Mouse (Mus musculus) hindbrain, embryonic 14.5 days (tissue): ENCODE data around the gene Rpp25l. TPM values are rescaled to one million over a fixed set of nuclear protein-coding genes. Genes with fewer than 3 reads are reported as not detected.

Source experiments
- ATAC-seq: fragments of 200-750 bp; cut with Nextera tagmentation; 2 replicates; pipeline ENCODE4 v1.8.0; 2017; ENCODE audit warnings: moderate number of reproducible peaks, mild to moderate bottlenecking, moderate TSS enrichment, moderate library complexity; ENCODE audit not compliant: low FRiP score
- DNase-seq: peaks from one replicate; pipeline ENCODE4 v3.0.0-alpha.2; 2015; ENCODE audit warnings: low spot score
- H3K27ac ChIP-seq: fragments of 300-500 bp; sonication (generic); 2 replicates; pipeline ENCODE4 v1.5.1; 2014; ENCODE audit warnings: mild to moderate bottlenecking, moderate library complexity
- H3K27me3 ChIP-seq: fragments of 300-500 bp; sonication (generic); 2 replicates; pipeline ENCODE4 v1.6.1; 2014; ENCODE audit warnings: mild to moderate bottlenecking, low read length, mixed read lengths; ENCODE audit not compliant: control insufficient read depth, insufficient read depth
- H3K36me3 ChIP-seq: fragments of 300-500 bp; sonication (generic); replicated peaks from 2 replicates; pipeline ENCODE4 v1.6.1; 2014; ENCODE audit not compliant: control insufficient read depth, insufficient read depth
- H3K4me1 ChIP-seq: fragments of 300-500 bp; sonication (generic); replicated peaks from 2 replicates; pipeline ENCODE4 v1.6.1; 2014; ENCODE audit warnings: antibody characterized with exemption, low read length, mixed read lengths; ENCODE audit not compliant: control insufficient read depth, insufficient read depth
- H3K4me2 ChIP-seq: fragments of 300-500 bp; sonication (generic); replicated peaks from 2 replicates; pipeline ENCODE4 v1.6.1; 2014; ENCODE audit warnings: mild to moderate bottlenecking, moderate library complexity
- H3K4me3 ChIP-seq: fragments of 300-500 bp; sonication (generic); replicated peaks from 2 replicates; pipeline ENCODE4 v1.5.1; 2014; ENCODE audit warnings: mild to moderate bottlenecking, low read length
- H3K9ac ChIP-seq: fragments of 300-500 bp; sonication (generic); 2 replicates; pipeline ENCODE4 v1.6.1; 2014
- H3K9me3 ChIP-seq: fragments of 300-500 bp; sonication (generic); 2 replicates; pipeline ENCODE4 v1.6.1; 2016; ENCODE audit warnings: low read length; ENCODE audit not compliant: control insufficient read depth
- WGBS: fragments of 180-500 bp; shearing (Covaris S2); extraction: QIAGEN DNeasy Blood & Tissue Kit; methylation state at CpG from one replicate; pipeline ENCODE4 v1.1.7; 2014; 5-methylcytosine and 5-hydroxymethylcytosine counted together
- polyA plus RNA-seq: library from polyadenylated mRNA; unstranded; fragments of >200 nt; fragmentation: Nextera tagmentation; extraction: Ambion mirVana; gene quantifications from 2 replicates; pipeline ENCODE4 v1.2.1, GENCODE M21; 2014

Rpp25l gene
- polyA plus RNA-seq, 1 experiment from 2014 or later = 57.5 TPM

GRCm38 (mm10) chr4:41715596-41715995 is 2.3 kb upstream of the Rpp25l start:
- H3K27ac ChIP-seq = no peak overlapping the region
- DNase-seq (no peak), ATAC-seq (no peak)
- 90% methylated on average over 5 of the region's 5 CpGs for WGBS
- H3K9ac ChIP-seq = no peak overlapping the region
- no peak overlapping the region for H3K4me2 ChIP-seq
- peaks cover 52% of the 10 kb centered on the region for H3K36me3 ChIP-seq
- peaks cover 26% of the 10 kb centered on the region for H3K4me1 ChIP-seq
- H3K4me3 ChIP-seq = no peak overlapping the region
- no peaks in the 10 kb centered on the region for H3K9me3 ChIP-seq
- H3K27me3 ChIP-seq = no peaks in the 10 kb centered on the region

- no peak overlapping the region for H3K4me3 ChIP-seq
- DNase-seq (no peak), ATAC-seq (no peak)
- H3K27me3 ChIP-seq = no peaks in the 10 kb centered on the region
- peaks cover 47% of the 10 kb centered on the region for H3K36me3 ChIP-seq
- peaks cover 26% of the 10 kb centered on the region for H3K4me1 ChIP-seq
- H3K9ac ChIP-seq = no peak overlapping the region
- no peak overlapping the region for H3K27ac ChIP-seq
- 84% methylated on average over 8 of the region's 8 CpGs for WGBS
- no peak overlapping the region for H3K4me2 ChIP-seq
- no peaks in the 10 kb centered on the region for H3K9me3 ChIP-seq
These were observed 1.7 kb upstream of the Rpp25l start for GRCm38 (mm10) chr4:41715082-41715481.

- Histone ChIP-seq H3K4me3 (peak overlapping the region; percentile 79), H3K27ac (no peak overlapping the region), H3K36me3 (peaks cover 39% of the 10 kb centered on the region), H3K27me3 (no peaks in the 10 kb centered on the region), H3K9ac (no peak overlapping the region), H3K9me3 (no peaks in the 10 kb centered on the region), H3K4me2 (peak overlapping the region; percentile 81), H3K4me1 (peaks cover 26% of the 10 kb centered on the region)
- ATAC-seq = no peak; the same call in 1 of the 2 replicates
- peak; percentile 85 for DNase-seq
- 15% methylated on average over 8 of the region's 8 CpGs for WGBS
These were observed 942 bp upstream of the Rpp25l start for GRCm38 (mm10) chr4:41714276-41714675.

- H3K27ac ChIP-seq = peak overlapping the region; percentile 77
- DNase-seq (no peak), ATAC-seq (peak; percentile 5; the same call in 1 of the 2 replicates)
- H3K9ac ChIP-seq = peak overlapping the region; percentile 93
- H3K4me1 ChIP-seq = peaks cover 33% of the 10 kb centered on the region
- WGBS = 41% methylated on average over 31 of the region's 31 CpGs
- H3K36me3 ChIP-seq = peaks cover 26% of the 10 kb centered on the region
- H3K4me2 ChIP-seq = peak overlapping the region; percentile 81
- H3K4me3 ChIP-seq = peak overlapping the region; percentile 79
- H3K9me3 ChIP-seq = no peaks in the 10 kb centered on the region
- H3K27me3 ChIP-seq = no peaks in the 10 kb centered on the region
These were observed 725 bp downstream of the Rpp25l start for GRCm38 (mm10) chr4:41712421-41713196.

GRCm38 (mm10) chr4:41711705-41712375 is 1.5 kb downstream of the Rpp25l start:
- DNase-seq = no peak

GRCm38 (mm10) chr4:41710229-41710628 is 3.1 kb downstream of the Rpp25l start:
- 0 out of 2 replicates have a peak, but pooled peaks cover 8% of the 10 kb centered on the region for H3K36me3 ChIP-seq
- no peak overlapping the region for H3K4me3 ChIP-seq
- H3K4me2 ChIP-seq = no peak overlapping the region
- H3K9me3 ChIP-seq = no peaks in the 10 kb centered on the region
- no peak for DNase-seq
- no peak overlapping the region for H3K27ac ChIP-seq
- no peak for ATAC-seq
- no peak overlapping the region for H3K9ac ChIP-seq
- peaks cover 51% of the 10 kb centered on the region for H3K4me1 ChIP-seq
- H3K27me3 ChIP-seq = no peaks in the 10 kb centered on the region
- 72% methylated on average over 4 of the region's 4 CpGs for WGBS

More at GRCm38 (mm10) chr4:41711705-41712375, 1.5 kb downstream of the Rpp25l start:
- Histone ChIP-seq H3K27me3 (no peaks in the 10 kb centered on the region), H3K9me3 (no peaks in the 10 kb centered on the region), H3K4me2 (peak overlapping the region; percentile 81), H3K9ac (peak overlapping the region; percentile 93), H3K4me3 (peak overlapping the region; percentile 79), H3K27ac (no peak overlapping the region), H3K4me1 (peaks cover 40% of the 10 kb centered on the region), H3K36me3 (peaks cover 18% of the 10 kb centered on the region; the same call in 1 of the 2 replicates)
- WGBS = 78% methylated on average over 16 of the region's 16 CpGs
- no peak for ATAC-seq

- no peaks in the 10 kb centered on the region for H3K9me3 ChIP-seq
- peaks cover 41% of the 10 kb centered on the region for H3K4me1 ChIP-seq
- no peak overlapping the region for H3K4me3 ChIP-seq
- H3K9ac ChIP-seq = no peak overlapping the region
- H3K27me3 ChIP-seq = no peaks in the 10 kb centered on the region
- H3K36me3 ChIP-seq = no peaks in the 10 kb centered on the region
- DNase-seq (peak; percentile 90), ATAC-seq (peak; percentile 15; the same call in 1 of the 2 replicates)
- no peak overlapping the region for H3K27ac ChIP-seq
- WGBS = 42% methylated on average over 8 of the region's 8 CpGs
- no peak overlapping the region for H3K4me2 ChIP-seq
These were observed 5.1 kb downstream of the Rpp25l start for GRCm38 (mm10) chr4:41708192-41708745.

GRCm38 (mm10) chr4:41707011-41707535 is 6.3 kb downstream of the Rpp25l start:
- Histone ChIP-seq H3K9me3 (no peaks in the 10 kb centered on the region), H3K4me1 (peaks cover 33% of the 10 kb centered on the region), H3K4me3 (no peak overlapping the region), H3K4me2 (peak overlapping the region; percentile 31), H3K36me3 (no peaks in the 10 kb centered on the region), H3K9ac (peak overlapping the region; percentile 22; the same call in 1 of the 2 replicates), H3K27me3 (no peaks in the 10 kb centered on the region), H3K27ac (peak overlapping the region; percentile 32)
- WGBS = under 1% methylated on average over 13 of the region's 13 CpGs
- DNase-seq (peak; percentile 84), ATAC-seq (peak; percentile 81)
